Mouse (Mus musculus) brain, embryonic 14.5 days (tissue): Measurements from ENCODE around the gene Gadd45b.

Experiments
- CTCF ChIP-seq: fragments of 200-500 bp; IDR thresholded peaks from 2 replicates; pipeline ENCODE4 v1.5.1; 2012; ENCODE audit warnings: inconsistent platforms, mild to moderate bottlenecking, moderate library complexity, borderline replicate concordance; ENCODE audit not compliant: insufficient read depth, insufficient read length; ENCODE audit errors: extremely low read depth
- POLR2A ChIP-seq: fragments of 200-500 bp; IDR thresholded peaks from 2 replicates; pipeline ENCODE4 v1.6.1; 2012; ENCODE audit warnings: mild to moderate bottlenecking, inconsistent platforms, borderline replicate concordance; ENCODE audit not compliant: poor library complexity, insufficient read depth, insufficient read length, severe bottlenecking; ENCODE audit errors: extremely low read depth

GRCm38 (mm10) chr10:80917336-80917778, 12.5 kb upstream of the Gadd45b start:
- TF ChIP-seq CTCF (no peak), POLR2A (no peak)
